Mouse (Mus musculus) left cerebral cortex, postnatal 4 days (tissue): ENCODE measurements around the gene Hdac2. TPM values are rescaled to one million over a fixed set of nuclear protein-coding genes. Genes with fewer than 3 reads are reported as not detected.

Experiments
- total RNA-seq, 2 experiments: library from RNA; stranded (reverse); gene quantifications; 2 replicates each; pipeline ENCODE4 v1.2.3; 2021

The Hdac2 gene
- total RNA-seq, 2 experiments from 2014 or later = 205 to 222 TPM

Other genes starting within 250 kb of the Hdac2 start
- 100 to 1,000 TPM; 536 to 544 TPM for gene Marcks, start 164.4 kb downstream of the Hdac2 start, total RNA-seq